Mouse (Mus musculus) erythroblast, embryonic 14.5 days (primary cell): ENCODE results near the gene Tle3. TPM values are rescaled to one million over a fixed set of nuclear protein-coding genes. Genes with fewer than 3 reads are reported as not detected.

Experiments used
- H3K27me3 ChIP-seq: 2 replicates; pipeline ENCODE4 v1.6.1; 2012; ENCODE audit warnings: inconsistent platforms; ENCODE audit not compliant: control insufficient read depth
- H3K36me3 ChIP-seq: 2 replicates; pipeline ENCODE4 v1.6.1; 2012; ENCODE audit warnings: mild to moderate bottlenecking, inconsistent platforms; ENCODE audit not compliant: control insufficient read depth
- H3K4me1 ChIP-seq: 2 replicates; pipeline ENCODE4 v1.6.1; 2012; ENCODE audit warnings: inconsistent platforms; ENCODE audit not compliant: control insufficient read depth
- H3K4me3 ChIP-seq: replicated peaks from 2 replicates; pipeline ENCODE3; 2012; ENCODE audit warnings: moderate library complexity, mild to moderate bottlenecking, inconsistent platforms
- H3K9me3 ChIP-seq: 2 replicates; pipeline ENCODE4 v1.6.1; 2012; ENCODE audit warnings: low read length, inconsistent platforms, mixed read lengths; ENCODE audit not compliant: control insufficient read depth
- GATA1 ChIP-seq: IDR thresholded peaks from 2 replicates; pipeline ENCODE4 v1.6.1; 2012; ENCODE audit warnings: low read length, inconsistent platforms, mixed read lengths
- TAL1 ChIP-seq: IDR thresholded peaks from 3 replicates; pipeline ENCODE4 v1.6.1; 2012; ENCODE audit warnings: low read length, inconsistent platforms, mixed read lengths
- polyA plus RNA-seq: library from polyadenylated mRNA; stranded (reverse); fragments of >175 nt; gene quantifications from 2 replicates; pipeline ENCODE4 v1.2.3, GENCODE M21; 2012

Gene Tle3
- polyA plus RNA-seq, 1 experiment: 1.5 TPM

- Histone ChIP-seq H3K36me3 (peaks cover 38% of the 10 kb centered on the region), H3K4me3 (no peak overlapping the region), H3K27me3 (no peaks in the 10 kb centered on the region), H3K4me1 (no peaks in the 10 kb centered on the region), H3K9me3 (no peaks in the 10 kb centered on the region)
- TF ChIP-seq TAL1 (no peak), GATA1 (no peak)
Measured at GRCm38 (mm10) chr9:61396474-61396873, 24.3 kb downstream of the Tle3 start.

GRCm38 (mm10) chr9:61397130-61397529 lies 25.0 kb downstream of the Tle3 start:
- Histone ChIP-seq H3K4me3 (no peak overlapping the region), H3K36me3 (peaks cover 42% of the 10 kb centered on the region), H3K27me3 (no peaks in the 10 kb centered on the region), H3K9me3 (no peaks in the 10 kb centered on the region), H3K4me1 (no peaks in the 10 kb centered on the region)
- TF ChIP-seq GATA1: no peak
- TF ChIP-seq TAL1: no peak

GRCm38 (mm10) chr9:61398160-61398559 lies 26.0 kb downstream of the Tle3 start:
- TF ChIP-seq TAL1 (no peak), GATA1 (no peak)
- Histone ChIP-seq H3K4me3 (no peak overlapping the region), H3K36me3 (peaks cover 41% of the 10 kb centered on the region), H3K27me3 (no peaks in the 10 kb centered on the region), H3K9me3 (no peaks in the 10 kb centered on the region), H3K4me1 (no peaks in the 10 kb centered on the region)

GRCm38 (mm10) chr9:61400132-61400531 lies 28.0 kb downstream of the Tle3 start:
- Histone ChIP-seq H3K36me3 (peaks cover 25% of the 10 kb centered on the region), H3K4me3 (no peak overlapping the region), H3K27me3 (no peaks in the 10 kb centered on the region), H3K4me1 (no peaks in the 10 kb centered on the region), H3K9me3 (no peaks in the 10 kb centered on the region)
- TF ChIP-seq GATA1: no peak
- no peak for TF ChIP-seq TAL1

GRCm38 (mm10) chr9:61401664-61402063 lies 29.5 kb downstream of the Tle3 start:
- no peaks in the 10 kb centered on the region for H3K9me3 ChIP-seq
- peaks cover 31% of the 10 kb centered on the region for H3K36me3 ChIP-seq
- H3K27me3 ChIP-seq: no peaks in the 10 kb centered on the region
- no peak overlapping the region for H3K4me3 ChIP-seq
- TF ChIP-seq TAL1 (no peak), GATA1 (no peak)
- H3K4me1 ChIP-seq: no peaks in the 10 kb centered on the region

- TF ChIP-seq GATA1 (no peak), TAL1 (no peak)
- peaks cover 36% of the 10 kb centered on the region for H3K36me3 ChIP-seq
- no peak overlapping the region for H3K4me3 ChIP-seq
- H3K4me1 ChIP-seq: no peaks in the 10 kb centered on the region
- H3K27me3 ChIP-seq: no peaks in the 10 kb centered on the region
- H3K9me3 ChIP-seq: no peaks in the 10 kb centered on the region
Measured at GRCm38 (mm10) chr9:61402268-61402667, 30.1 kb downstream of the Tle3 start.

- H3K9me3 ChIP-seq: no peaks in the 10 kb centered on the region
- H3K36me3 ChIP-seq: peaks cover 40% of the 10 kb centered on the region
Measured at GRCm38 (mm10) chr9:61402716-61403115, 30.6 kb downstream of the Tle3 start.

GRCm38 (mm10) chr9:61403866-61404614 lies 31.9 kb downstream of the Tle3 start:
- Histone ChIP-seq H3K9me3 (no peaks in the 10 kb centered on the region), H3K36me3 (peaks cover 42% of the 10 kb centered on the region), H3K27me3 (no peaks in the 10 kb centered on the region), H3K4me3 (no peak overlapping the region), H3K4me1 (no peaks in the 10 kb centered on the region)
- no peak for TF ChIP-seq GATA1
- no peak for TF ChIP-seq TAL1

More at GRCm38 (mm10) chr9:61402716-61403115, 30.6 kb downstream of the Tle3 start:
- no peaks in the 10 kb centered on the region for H3K27me3 ChIP-seq
- H3K4me1 ChIP-seq: no peaks in the 10 kb centered on the region
- no peak overlapping the region for H3K4me3 ChIP-seq
- TF ChIP-seq GATA1: no peak

- H3K4me1 ChIP-seq: no peaks in the 10 kb centered on the region
- no peaks in the 10 kb centered on the region for H3K9me3 ChIP-seq
- H3K27me3 ChIP-seq: no peaks in the 10 kb centered on the region
- H3K36me3 ChIP-seq: peaks cover 48% of the 10 kb centered on the region
- TF ChIP-seq TAL1 (no peak), GATA1 (no peak)
- H3K4me3 ChIP-seq: no peak overlapping the region
Measured at GRCm38 (mm10) chr9:61404615-61404980, 32.4 kb downstream of the Tle3 start.

GRCm38 (mm10) chr9:61404998-61405621 lies 32.9 kb downstream of the Tle3 start:
- Histone ChIP-seq H3K27me3 (no peaks in the 10 kb centered on the region), H3K9me3 (no peaks in the 10 kb centered on the region), H3K4me3 (no peak overlapping the region), H3K4me1 (no peaks in the 10 kb centered on the region), H3K36me3 (peaks cover 53% of the 10 kb centered on the region)
- no peak for TF ChIP-seq GATA1
- TF ChIP-seq TAL1: no peak
